Mouse (Mus musculus) myocyte (in vitro differentiated cells): ENCODE measurements around the gene Rps27rt.

Experiments used
- CEBPB ChIP-seq: IDR thresholded peaks from 2 replicates; pipeline ENCODE4 v1.6.1; 2011; ENCODE audit warnings: mild to moderate bottlenecking, moderate library complexity; ENCODE audit not compliant: poor library complexity, insufficient read depth, severe bottlenecking
- E2F4 ChIP-seq: IDR thresholded peaks from one replicate; pipeline ENCODE4 v1.6.1; 2011; ENCODE audit warnings: mild to moderate bottlenecking, control low read depth, moderate library complexity; ENCODE audit not compliant: insufficient read depth
- MAX ChIP-seq: IDR thresholded peaks from one replicate; pipeline ENCODE4 v1.6.1; 2011; ENCODE audit warnings: low read depth, mild to moderate bottlenecking, control low read depth
- MYOD1 ChIP-seq, 3 experiments: IDR thresholded peaks; one replicate each; pipeline ENCODE4 v1.6.1; 2011; ENCODE audit warnings: control low read depth in 2 of 3, low read depth in 2 of 3, mild to moderate bottlenecking in 2 of 3, moderate library complexity in 1 of 3; ENCODE audit not compliant: insufficient read length in 2 of 3, control insufficient read depth in 1 of 3
- MYOG ChIP-seq, 3 experiments: IDR thresholded peaks; one replicate each; pipeline ENCODE4 v1.6.1; 2011; ENCODE audit warnings: control low read depth in 2 of 3, low read depth in 2 of 3, mild to moderate bottlenecking in 2 of 3; ENCODE audit not compliant: insufficient read length in 2 of 3, control insufficient read depth in 1 of 3, insufficient read depth in 1 of 3
- POLR2A ChIP-seq: IDR thresholded peaks from one replicate; pipeline ENCODE4 v1.6.1; 2011; ENCODE audit warnings: low read depth, mild to moderate bottlenecking, control low read depth, moderate library complexity; ENCODE audit not compliant: insufficient read length
- POLR2AphosphoS2 ChIP-seq: IDR thresholded peaks from one replicate; pipeline ENCODE4 v1.6.1; 2011; ENCODE audit warnings: low read depth, control low read depth; ENCODE audit not compliant: insufficient read length
- SRF ChIP-seq: IDR thresholded peaks from one replicate; pipeline ENCODE4 v1.6.1; 2011; ENCODE audit warnings: low read depth; ENCODE audit not compliant: control insufficient read depth, insufficient read length
- TCF12 ChIP-seq: IDR thresholded peaks from one replicate; pipeline ENCODE4 v1.6.1; 2011; ENCODE audit warnings: mild to moderate bottlenecking, control low read depth; ENCODE audit not compliant: poor library complexity, insufficient read depth, severe bottlenecking
- TCF3 ChIP-seq: IDR thresholded peaks from one replicate; pipeline ENCODE4 v1.6.1; 2011; ENCODE audit warnings: low read depth, control low read depth; ENCODE audit not compliant: insufficient read length
- USF1 ChIP-seq: IDR thresholded peaks from one replicate; pipeline ENCODE4 v1.6.1; 2011; ENCODE audit warnings: low read depth, mild to moderate bottlenecking, control low read depth, moderate library complexity

- TF ChIP-seq USF1 (no peak), TCF12 (no peak), TCF3 (no peak), POLR2A (no peak), E2F4 (no peak), MYOG (IDR thresholded peaks at IDR 0.05; ENCODE audit: control insufficient read depth in 1 of 3, insufficient read depth in 1 of 3, insufficient read length in 2 of 3, low read depth in 2 of 3) (no peak), MAX (no peak), MYOD1 (IDR thresholded peaks at IDR 0.05; ENCODE audit: control insufficient read depth in 1 of 3, insufficient read length in 2 of 3, low read depth in 2 of 3) (no peak), POLR2AphosphoS2 (no peak), SRF (no peak), CEBPB (no peak)
These were observed 34.1 kb downstream of the Rps27rt start for GRCm38 (mm10) chr9:114948395-114948794.
